Mouse (Mus musculus) frontal cortex, postnatal 10 days (tissue): Measurements from ENCODE around the gene Lipm.

Experiments
- DNase-seq, 2 experiments: peaks; one replicate each; pipeline ENCODE4 v3.0.0; 2022; ENCODE audit warnings: low spot score in 2 of 2, mixed read lengths in 1 of 2

Lipm gene

GRCm38 (mm10) chr19:34165891-34166290, 65.2 kb downstream of the Lipm start, which contains the start of gene Ankrd22:
Ankrd22 (minus strand) TSS chr19:34166053.
- no peak for DNase-seq

GRCm38 (mm10) chr19:34166386-34166785, 65.7 kb downstream of the Lipm start:
- no peak for DNase-seq

GRCm38 (mm10) chr19:34167896-34168661, 67.3 kb downstream of the Lipm start:
- DNase-seq = no peak

DNA sequence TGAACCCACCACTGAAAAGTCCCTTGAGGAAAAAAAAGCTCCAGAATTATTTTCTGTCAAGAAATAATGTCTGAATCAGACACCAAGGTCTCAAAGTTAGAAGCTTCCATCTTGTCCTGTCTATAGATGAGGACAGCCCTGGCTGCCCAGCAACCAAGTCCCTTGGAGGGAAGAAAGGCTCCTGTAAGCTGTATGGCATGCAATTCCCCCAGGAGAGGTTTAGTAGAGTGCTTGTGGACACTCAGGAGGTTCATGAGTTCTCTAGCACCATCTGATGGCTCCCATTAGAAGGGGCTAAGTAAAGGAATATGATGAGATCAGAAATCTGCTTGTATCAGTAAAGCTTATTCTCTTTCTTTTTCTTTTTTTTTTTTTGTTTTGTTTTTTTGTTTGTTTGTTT, 68.4 kb downstream of the Lipm start:
- DNase-seq = no peak

GRCm38 (mm10) chr19:34171167-34171566, 70.4 kb downstream of the Lipm start:
- no peak for DNase-seq
